Mouse (Mus musculus): ENCODE data around the gene Tnfrsf12a. TPM values are rescaled to one million over a fixed set of nuclear protein-coding genes. Genes with fewer than 3 reads are reported as not detected.

Gene Tnfrsf12a
- polyA plus RNA-seq (2015; fragmentation: Nextera tagmentation; extraction: Ambion mirVana): 14.4 and 18.7 TPM in 2 replicates

DNA sequence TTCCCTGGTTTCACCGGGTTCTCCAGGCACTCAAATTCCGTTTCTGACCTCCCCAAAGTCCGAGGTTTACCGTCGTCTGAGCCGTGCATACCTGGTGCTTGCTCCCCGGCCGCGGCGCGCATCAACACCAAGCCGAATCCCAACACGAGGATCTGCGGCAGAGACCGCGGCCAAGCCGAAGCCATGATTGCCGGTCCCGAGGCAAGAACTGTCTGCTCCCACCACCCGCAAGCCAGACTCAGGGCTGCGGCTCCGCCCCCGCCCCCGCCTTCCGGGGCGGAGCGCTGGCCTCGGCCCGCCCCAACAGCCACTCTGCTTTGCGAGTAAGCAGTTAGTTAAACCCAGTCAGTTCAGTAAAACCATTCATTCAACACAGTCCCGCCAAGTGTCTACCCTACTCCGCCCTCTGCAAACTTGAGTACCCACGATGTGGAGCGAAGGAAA, at the start of gene Tnfrsf12a:
Gene Tnfrsf12a (minus strand): TSS at position 233 of the 444 bp plus-strand sequence.

GRCm38 (mm10) chr17:23725999-23726757, 48.9 kb upstream of the Tnfrsf12a start, which contains the start of gene Pkmyt1:
Gene Pkmyt1, plus strand, starts transcription at chr17:23726336.

DNA sequence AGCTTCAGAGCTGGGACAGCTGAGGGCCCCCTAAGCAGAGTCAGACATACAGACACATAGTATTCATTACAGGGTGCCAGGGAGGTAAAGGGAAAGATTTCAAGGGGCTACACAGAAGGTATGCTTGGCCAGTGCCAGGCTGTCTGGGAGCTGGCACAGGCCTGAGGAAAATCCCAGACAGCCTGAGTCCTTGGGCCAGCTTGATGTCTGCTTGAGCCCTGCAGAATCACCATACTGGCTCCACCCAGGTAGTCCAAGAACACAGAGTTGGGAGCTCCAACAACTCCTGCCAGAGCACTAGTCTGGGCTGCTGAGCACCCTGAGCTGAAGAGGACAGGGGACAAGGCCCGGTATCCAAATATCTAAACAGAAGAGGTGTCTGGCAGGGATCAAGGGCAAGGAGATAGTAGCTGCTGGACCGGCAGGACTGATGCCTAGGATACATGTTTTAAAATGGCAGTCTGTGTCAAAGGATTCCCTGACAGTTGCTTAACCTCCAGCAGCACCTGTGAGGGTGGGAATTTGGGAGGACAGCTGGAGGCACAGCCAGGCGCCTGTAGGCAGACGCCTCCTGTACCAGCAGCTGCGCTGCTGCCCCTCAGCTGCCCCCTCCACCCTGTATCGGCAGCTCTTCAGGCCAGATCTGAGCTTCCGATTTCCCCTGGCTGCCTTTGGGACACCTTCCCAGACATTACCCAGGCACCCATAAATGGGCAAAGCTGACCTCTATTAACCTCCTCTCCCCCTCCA, 45.3 kb upstream of the Tnfrsf12a start, which contains the start of gene 1520401A03Rik:
Gene 1520401A03Rik (minus strand): TSS at position 408 of the 750 bp plus-strand sequence.

DNA sequence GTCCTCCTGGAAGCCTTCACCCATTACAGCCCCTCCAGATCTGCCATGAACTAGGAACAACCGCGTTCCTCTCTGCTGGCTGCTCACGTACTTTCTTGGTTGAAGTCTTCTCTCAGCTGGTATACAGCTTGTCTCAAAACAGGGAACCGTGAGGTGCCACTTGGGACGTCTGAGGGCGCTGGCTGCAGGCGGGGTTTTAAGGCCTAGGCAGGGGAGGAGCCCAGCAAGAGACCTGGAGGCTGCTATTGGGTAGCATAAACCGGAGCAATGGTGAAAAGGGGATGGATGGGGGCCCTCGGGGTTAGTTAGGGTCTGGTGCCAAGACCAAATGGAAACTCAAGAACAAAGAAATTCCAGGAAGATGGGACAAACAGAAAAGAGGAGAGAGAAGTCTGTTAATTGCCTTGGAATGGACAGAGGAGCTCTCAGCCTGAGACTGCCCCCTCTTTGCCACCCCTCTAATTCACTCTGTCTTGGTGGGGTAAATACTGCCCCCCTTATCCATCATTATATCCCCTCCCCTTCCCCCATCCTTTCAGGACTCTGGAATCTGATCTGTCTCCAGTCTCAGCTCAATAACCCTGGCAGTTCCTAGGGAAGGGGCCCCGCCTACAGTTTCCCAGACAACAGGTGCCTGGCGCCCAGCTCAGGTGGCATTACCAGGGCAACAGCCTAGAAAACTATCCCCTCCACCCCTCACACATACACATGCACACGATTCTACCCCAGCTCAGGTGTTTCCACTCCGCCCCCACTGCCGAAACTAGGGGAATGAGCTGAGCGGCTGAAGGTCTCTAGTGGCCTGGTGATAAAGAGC, 6.8 kb upstream of the Tnfrsf12a start, which contains the start of gene Cldn9:
Gene Cldn9 (minus strand): TSS at position 171 of the 817 bp plus-strand sequence.

GRCm38 (mm10) chr17:23679127-23679835, 2.0 kb upstream of the Tnfrsf12a start, which contains the start of gene Cldn6:
Gene Cldn6, plus strand, starts transcription at chr17:23679249.

GRCm38 (mm10) chr17:23673424-23674073, 3.7 kb downstream of the Tnfrsf12a start, which contains the start of the genes Hcfc1r1 and Thoc6:
Gene Hcfc1r1, plus strand, starts transcription at chr17:23673596.
Gene Thoc6, minus strand, starts transcription at chr17:23673882.

GRCm38 (mm10) chr17:23660117-23660875, 17.0 kb downstream of the Tnfrsf12a start, which contains the start of gene Bicdl2:
Gene Bicdl2, plus strand, starts transcription at chr17:23660506.

DNA sequence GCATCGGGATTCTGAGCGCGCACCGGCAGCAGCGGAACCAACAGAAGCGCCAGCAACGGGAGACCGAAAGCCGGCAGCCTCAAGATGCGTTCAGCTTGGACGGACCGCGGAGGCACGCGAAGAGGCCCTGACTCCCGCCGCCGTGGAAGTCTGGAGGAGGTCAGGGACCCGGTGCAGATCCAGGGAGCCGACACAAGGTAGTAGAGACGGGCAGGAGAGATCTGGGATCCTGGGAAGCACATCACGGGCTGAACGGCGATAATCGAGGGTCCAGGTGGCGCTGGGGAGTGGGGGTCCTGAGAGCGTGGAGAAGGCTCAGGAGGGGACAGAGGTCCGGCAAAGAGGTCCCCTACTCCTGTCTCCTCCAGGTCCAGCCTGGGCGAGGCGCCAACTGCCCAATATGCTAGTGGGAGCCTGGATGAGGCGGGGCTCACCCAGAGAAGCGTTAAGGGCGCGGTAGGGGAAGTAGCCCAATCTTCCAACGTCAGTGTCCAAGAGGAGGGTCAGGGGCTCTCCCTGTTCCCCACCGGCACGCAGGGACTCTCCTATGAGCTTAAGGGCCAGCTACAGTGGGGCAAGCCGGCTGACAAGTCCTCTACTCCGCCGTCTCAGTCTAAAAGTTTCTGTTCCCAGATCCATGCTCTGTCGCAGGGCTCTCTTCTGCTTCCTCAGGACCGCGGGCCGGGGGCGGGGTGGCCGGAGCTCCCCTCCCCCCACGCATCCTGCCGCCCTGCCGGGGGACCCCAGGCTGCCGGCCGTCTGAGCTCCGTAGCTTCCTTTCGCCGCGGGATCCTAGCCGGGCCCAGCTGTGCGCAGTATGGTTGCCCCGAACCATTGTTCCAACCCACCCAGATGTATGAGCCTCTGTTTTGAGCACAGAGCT, 32.4 kb downstream of the Tnfrsf12a start, which contains the start of gene Mmp25:
Gene Mmp25 (minus strand): TSS at position 665 of the 883 bp plus-strand sequence.

Other genes starting within 250 kb of the Tnfrsf12a start
- not detected in 2 replicates for gene Vmn2r117, start 197.8 kb downstream of the Tnfrsf12a start, polyA plus RNA-seq (2015; fragmentation: Nextera tagmentation; extraction: Ambion mirVana)
- 11.5 and 12.6 TPM in 2 replicates for gene Zfp213, start 113.2 kb downstream of the Tnfrsf12a start, polyA plus RNA-seq (2015; fragmentation: Nextera tagmentation; extraction: Ambion mirVana)
- 20.7 and 22.4 TPM in 2 replicates for gene Zfp13, start 78.0 kb downstream of the Tnfrsf12a start, polyA plus RNA-seq (2015; fragmentation: Nextera tagmentation; extraction: Ambion mirVana)
- gene Zscan10, start 76.6 kb downstream of the Tnfrsf12a start, polyA plus RNA-seq (2015; fragmentation: Nextera tagmentation; extraction: Ambion mirVana): not detected in 2 replicates
- gene Mmp25, start 32.2 kb downstream of the Tnfrsf12a start, polyA plus RNA-seq (2015; fragmentation: Nextera tagmentation; extraction: Ambion mirVana): 1.4 and 1.7 TPM in 2 replicates
- 0.23 TPM in 2 replicates for gene Bicdl2, start 17.0 kb downstream of the Tnfrsf12a start, polyA plus RNA-seq (2015; fragmentation: Nextera tagmentation; extraction: Ambion mirVana)
- 207 and 248 TPM in 2 replicates for gene Hcfc1r1, start 3.9 kb downstream of the Tnfrsf12a start, polyA plus RNA-seq (2015; fragmentation: Nextera tagmentation; extraction: Ambion mirVana)
- gene Thoc6, start 3.6 kb downstream of the Tnfrsf12a start, polyA plus RNA-seq (2015; fragmentation: Nextera tagmentation; extraction: Ambion mirVana): 29.4 and 33.2 TPM in 2 replicates
- 0.23 and 0.35 TPM in 2 replicates for gene Cldn6, start 1.8 kb upstream of the Tnfrsf12a start, polyA plus RNA-seq (2015; fragmentation: Nextera tagmentation; extraction: Ambion mirVana)
- gene Cldn9, start 6.6 kb upstream of the Tnfrsf12a start, polyA plus RNA-seq (2015; fragmentation: Nextera tagmentation; extraction: Ambion mirVana): 0.20 and 0.79 TPM in 2 replicates
- gene 1520401A03Rik, start 45.3 kb upstream of the Tnfrsf12a start, polyA plus RNA-seq (2015; fragmentation: Nextera tagmentation; extraction: Ambion mirVana): 0.19 TPM in 1 of 2 replicates, not detected in the other
- gene Pkmyt1, start 48.9 kb upstream of the Tnfrsf12a start, polyA plus RNA-seq (2015; fragmentation: Nextera tagmentation; extraction: Ambion mirVana): 14.5 and 16.2 TPM in 2 replicates
- gene Paqr4, start 63.4 kb upstream of the Tnfrsf12a start, polyA plus RNA-seq (2015; fragmentation: Nextera tagmentation; extraction: Ambion mirVana): 64.8 and 68.8 TPM in 2 replicates
- 1.2 and 1.6 TPM in 2 replicates for gene Kremen2, start 68.4 kb upstream of the Tnfrsf12a start, polyA plus RNA-seq (2015; fragmentation: Nextera tagmentation; extraction: Ambion mirVana)
- 162 and 181 TPM in 2 replicates for gene Flywch1, start 94.1 kb upstream of the Tnfrsf12a start, polyA plus RNA-seq (2015; fragmentation: Nextera tagmentation; extraction: Ambion mirVana)
- gene Flywch2, start 108.6 kb upstream of the Tnfrsf12a start, polyA plus RNA-seq (2015; fragmentation: Nextera tagmentation; extraction: Ambion mirVana): 111 and 120 TPM in 2 replicates
- 455 and 462 TPM in 2 replicates for gene Srrm2, start 113.1 kb upstream of the Tnfrsf12a start, polyA plus RNA-seq (2015; fragmentation: Nextera tagmentation; extraction: Ambion mirVana)
- gene Elob, start 151.7 kb upstream of the Tnfrsf12a start, polyA plus RNA-seq (2015; fragmentation: Nextera tagmentation; extraction: Ambion mirVana): 1,482 and 1,529 TPM in 2 replicates
- gene Prss33, start 158.6 kb upstream of the Tnfrsf12a start, polyA plus RNA-seq (2015; fragmentation: Nextera tagmentation; extraction: Ambion mirVana): not detected in 2 replicates
- 0.12 TPM in 1 of 2 replicates, not detected in the other for gene Prss32, start 166.4 kb upstream of the Tnfrsf12a start, polyA plus RNA-seq (2015; fragmentation: Nextera tagmentation; extraction: Ambion mirVana)
- gene Prss41, start 166.7 kb upstream of the Tnfrsf12a start, polyA plus RNA-seq (2015; fragmentation: Nextera tagmentation; extraction: Ambion mirVana): 0.86 and 1.6 TPM in 2 replicates
- gene Prss21, start 190.6 kb upstream of the Tnfrsf12a start, polyA plus RNA-seq (2015; fragmentation: Nextera tagmentation; extraction: Ambion mirVana): not detected in 2 replicates
- gene Dcpp1, start 203.4 kb upstream of the Tnfrsf12a start, polyA plus RNA-seq (2015; fragmentation: Nextera tagmentation; extraction: Ambion mirVana): not detected in 2 replicates
- not detected in 2 replicates for gene Dcpp2, start 203.4 kb upstream of the Tnfrsf12a start, polyA plus RNA-seq (2015; fragmentation: Nextera tagmentation; extraction: Ambion mirVana)
- gene Dcpp3, start 240.0 kb upstream of the Tnfrsf12a start, polyA plus RNA-seq (2015; fragmentation: Nextera tagmentation; extraction: Ambion mirVana): not detected in 2 replicates